Mouse (Mus musculus) G1E-ER4 (cell line): Measurements from ENCODE around the gene Hdac9. TPM values are rescaled to one million over a fixed set of nuclear protein-coding genes. Genes with fewer than 3 reads are reported as not detected.

Experiments
- GATA1 ChIP-seq: IDR thresholded peaks from one replicate; pipeline ENCODE4 v1.8.0; 2012; ENCODE audit warnings: low read length, inconsistent platforms
- polyA plus RNA-seq: library from polyadenylated mRNA; stranded (reverse); fragments of >175 nt; gene quantifications from 2 replicates; pipeline ENCODE4 v1.2.3, GENCODE M21; 2012

The Hdac9 gene
- 0.14 and 0.25 TPM in 2 replicates for polyA plus RNA-seq

DNA sequence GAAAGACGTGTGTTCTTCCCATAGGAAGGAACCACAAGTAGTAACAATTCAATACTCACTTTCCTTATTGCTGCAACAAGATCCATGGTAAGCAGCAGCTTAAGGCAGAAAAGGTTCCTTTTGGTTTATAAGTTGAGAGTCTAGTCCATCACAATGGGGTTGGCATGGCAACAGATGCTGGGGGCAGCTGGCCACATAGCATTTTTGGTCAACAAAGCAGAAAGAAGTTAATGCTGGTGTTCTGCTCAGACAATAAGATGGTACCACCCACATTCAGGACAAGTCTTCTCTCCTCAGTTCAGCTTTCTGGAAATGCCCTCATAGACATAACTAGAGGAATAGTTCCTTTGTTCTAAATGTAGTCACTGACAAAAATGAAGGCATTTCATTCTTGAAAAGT, at the start of gene Hdac9:
TSS of gene Hdac9 (minus strand) at position 101 of the 400 bp plus-strand sequence.
- TF ChIP-seq GATA1, result no peak

DNA sequence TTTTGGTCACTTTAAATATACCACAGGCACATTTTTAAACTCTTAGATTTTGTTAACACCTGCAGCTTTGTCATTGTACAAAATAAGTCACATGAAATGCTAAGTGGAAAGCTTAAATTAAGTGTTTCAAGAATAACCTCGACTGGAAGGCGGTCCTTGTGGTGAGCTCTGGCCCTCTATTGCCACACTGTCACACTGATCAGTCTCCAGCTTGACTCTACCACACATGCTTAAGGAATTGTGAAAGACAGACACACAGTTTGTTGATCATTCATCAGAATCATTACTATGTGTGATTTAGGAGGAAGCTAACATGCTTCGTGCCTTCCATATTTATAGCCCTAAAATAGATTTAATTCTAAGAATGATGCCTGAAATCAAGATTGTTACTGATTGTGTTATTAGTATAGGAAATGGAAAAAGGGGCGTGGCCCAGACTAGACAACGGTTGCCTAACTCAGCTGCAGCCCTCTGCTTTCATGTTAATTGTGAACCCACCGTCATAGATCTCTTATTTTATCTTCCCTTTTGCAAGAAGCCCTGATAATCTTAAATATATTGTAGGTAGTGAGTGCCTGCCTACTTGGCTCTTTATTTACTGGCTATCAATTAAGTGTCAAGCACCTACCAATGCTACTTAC, 32.3 kb upstream of the Hdac9 start:
- TF ChIP-seq GATA1, result no peak

DNA sequence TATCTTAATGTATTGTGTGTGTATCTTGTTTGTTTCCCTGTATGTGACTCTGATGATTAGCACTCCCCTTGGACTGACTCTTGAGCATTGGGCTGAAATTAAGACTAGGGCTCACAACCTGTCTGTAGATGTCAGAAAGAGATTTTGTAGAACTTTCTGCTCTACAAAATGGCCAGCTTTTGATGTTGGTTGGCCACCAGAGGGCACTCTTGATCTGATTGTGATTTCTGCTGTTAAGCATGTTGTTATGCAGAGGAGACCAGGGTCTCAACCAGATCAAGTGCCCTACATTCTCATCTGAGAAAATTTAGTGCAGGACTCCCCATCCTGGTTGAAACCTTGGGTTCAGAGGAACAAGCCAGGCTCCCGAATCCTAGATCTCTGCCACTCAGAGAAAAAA, 21.0 kb upstream of the Hdac9 start:
- no peak for TF ChIP-seq GATA1

DNA sequence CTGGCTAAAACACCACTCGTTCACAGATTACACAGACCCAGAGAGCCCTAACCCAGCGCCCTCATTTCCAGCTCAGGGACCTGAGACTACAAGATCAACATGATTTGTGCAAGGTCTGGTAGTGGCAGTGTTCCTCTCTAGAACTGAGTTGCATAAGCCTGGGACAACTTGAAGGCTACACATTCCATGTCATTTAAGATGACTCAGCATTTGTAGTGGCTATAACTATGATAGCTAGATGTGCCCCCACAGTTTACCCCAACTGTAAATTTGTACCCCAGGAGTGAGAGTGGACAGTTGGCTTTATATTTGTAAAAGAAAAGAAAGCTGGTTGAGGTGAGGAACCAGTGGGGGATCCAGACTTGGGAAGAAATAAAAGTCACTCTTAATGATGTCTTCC, 8.9 kb downstream of the Hdac9 start:
- TF ChIP-seq GATA1, result no peak

DNA sequence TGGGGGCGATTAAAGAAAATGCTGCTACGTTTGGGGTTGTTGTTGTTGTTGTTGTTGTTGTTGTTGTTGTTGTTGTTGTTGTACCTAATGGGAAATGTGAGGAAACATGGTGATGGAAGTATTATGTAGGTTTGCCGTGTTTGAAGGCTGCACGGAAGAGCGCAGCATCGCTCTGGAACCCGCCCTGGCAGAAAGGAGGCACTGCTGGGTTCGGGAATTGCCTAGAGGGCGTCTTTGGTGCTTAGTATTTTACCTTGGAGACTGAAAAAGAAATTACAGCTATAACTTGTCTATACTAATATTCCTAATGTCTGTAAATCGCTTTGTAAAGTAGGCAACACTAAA, 9.4 kb downstream of the Hdac9 start:
- no peak for TF ChIP-seq GATA1

DNA sequence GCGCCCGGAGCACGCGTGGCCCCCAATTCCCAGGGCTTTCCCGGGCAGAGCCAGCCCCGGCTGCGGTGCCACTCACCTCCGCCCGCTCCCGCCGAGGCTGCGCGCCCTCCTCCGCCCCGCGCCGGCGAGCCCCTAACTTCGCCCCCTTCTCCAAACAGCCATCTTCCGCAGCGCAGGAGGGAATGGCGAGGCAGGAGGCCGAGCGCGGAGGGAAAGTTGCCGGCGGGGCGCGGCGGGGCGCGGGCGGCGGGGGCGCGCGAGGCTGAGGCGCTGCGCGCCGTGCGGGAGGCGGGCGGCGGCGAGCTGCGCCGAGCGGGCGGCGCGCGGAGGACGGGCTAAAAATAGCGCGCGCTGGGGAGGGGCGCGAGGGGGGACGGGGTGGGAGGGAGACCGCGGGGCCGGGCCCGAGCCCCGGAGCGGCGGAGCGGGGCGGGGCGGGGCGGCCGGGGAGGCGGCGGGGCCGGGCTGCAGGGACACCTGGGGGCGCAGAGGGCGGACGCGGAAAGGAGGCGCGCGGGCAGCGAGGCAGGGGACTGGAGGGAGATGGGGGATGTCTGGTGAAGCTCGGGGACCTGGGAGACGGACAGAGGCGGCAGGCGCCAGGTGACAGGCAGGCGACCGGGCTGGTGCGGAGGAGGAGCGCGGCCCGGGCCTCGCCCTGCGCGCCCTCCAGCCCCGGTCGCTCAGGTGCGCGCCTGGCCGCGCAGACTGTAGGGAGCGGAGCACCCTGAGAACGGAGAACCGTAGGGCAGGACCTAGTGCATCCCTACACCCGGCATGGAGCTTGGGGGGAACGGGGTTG, 10.0 kb downstream of the Hdac9 start:
- TF ChIP-seq GATA1, result no peak

DNA sequence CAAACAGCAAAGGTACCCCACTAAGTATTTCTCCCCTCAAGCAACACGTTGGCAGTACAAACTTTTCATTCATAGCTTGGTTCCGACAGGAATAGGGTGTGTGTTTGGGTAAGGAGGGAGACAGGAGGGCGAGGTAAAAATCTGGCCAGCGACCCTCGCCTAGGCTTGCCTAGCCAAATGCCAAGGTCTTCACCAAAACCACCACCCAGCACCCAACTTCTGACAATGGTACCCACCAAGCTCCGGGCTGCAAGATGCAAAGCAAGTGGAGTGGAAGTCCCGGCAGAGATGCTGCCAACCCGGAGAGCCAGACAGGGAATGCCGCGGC, 10.6 kb downstream of the Hdac9 start:
- TF ChIP-seq GATA1, result no peak

DNA sequence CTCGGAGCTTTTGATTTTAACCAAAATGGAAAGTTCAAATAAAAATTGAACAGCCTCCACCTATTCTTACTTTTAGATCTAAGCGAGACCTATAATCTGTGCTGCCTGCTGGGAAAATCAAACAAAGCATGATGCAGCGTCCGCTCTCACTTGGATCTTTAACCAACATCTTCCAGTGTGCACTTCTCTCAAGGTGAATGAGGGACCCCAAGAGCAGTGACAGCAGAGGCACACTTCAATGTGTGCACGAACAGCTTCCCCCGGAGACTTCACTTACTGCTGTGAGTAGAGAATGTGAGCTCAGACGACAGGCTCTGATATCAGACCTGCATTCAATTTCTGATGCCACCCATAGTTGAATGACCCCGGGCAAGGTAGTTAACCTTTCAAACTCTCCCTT, 16.7 kb downstream of the Hdac9 start:
- TF ChIP-seq GATA1, result no peak

DNA sequence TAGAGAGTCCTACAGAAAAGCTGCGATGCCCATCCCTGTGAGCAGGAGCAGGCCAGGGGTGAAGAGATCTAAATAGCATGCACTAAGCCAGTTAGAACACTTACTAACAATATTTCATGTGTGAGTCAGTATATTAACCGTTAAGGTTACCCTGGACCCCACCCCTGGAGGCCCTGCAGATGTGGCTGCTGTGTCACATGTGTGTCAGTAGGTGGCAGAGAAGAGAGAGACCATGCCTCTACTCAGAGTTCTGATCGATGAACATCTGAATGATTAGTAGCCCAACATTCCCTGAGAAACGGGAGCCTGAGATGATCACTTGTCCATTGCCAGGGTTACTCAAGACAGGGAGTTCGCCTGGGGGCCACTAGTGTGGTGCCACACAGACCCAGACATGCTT, 22.0 kb downstream of the Hdac9 start:
- no peak for TF ChIP-seq GATA1

DNA sequence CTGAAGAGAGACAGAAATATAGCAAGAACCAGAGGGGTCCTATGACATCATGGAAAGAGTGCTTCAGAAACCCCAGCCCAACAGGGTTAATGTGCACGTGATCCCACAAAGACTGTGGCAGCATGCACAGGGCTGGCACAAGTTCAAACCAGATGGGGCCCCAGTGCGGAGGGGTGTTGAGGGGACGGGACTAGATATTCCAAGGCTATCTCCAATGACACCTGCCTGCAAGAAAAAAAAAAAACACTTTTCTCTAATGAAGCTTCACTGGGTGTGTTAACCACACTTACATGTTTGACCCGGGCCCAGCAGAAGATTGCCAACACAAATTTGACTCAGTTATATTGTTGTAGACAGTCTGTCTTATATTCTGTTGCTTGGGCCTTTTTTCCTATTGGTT, 28.2 kb downstream of the Hdac9 start:
- TF ChIP-seq GATA1, result no peak

DNA sequence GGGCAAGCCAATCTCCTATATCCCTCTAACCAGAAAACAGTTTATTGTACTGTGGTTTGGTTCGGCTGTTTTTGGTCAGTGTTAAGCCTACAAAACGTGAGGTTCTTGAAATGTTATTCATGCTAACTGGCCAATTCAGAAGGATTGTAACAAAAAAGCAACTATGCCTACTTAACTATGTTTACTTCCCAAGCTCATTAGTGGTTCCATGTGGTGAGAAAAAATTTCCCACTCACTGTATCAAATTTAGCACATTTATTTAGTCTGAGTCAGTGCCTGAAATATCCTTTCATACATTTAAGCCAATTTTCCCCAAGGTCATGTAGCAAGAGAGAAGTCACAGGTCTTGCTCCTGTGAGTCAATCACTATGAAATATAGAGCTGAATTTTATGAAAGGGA, 42.0 kb downstream of the Hdac9 start:
- no peak for TF ChIP-seq GATA1

DNA sequence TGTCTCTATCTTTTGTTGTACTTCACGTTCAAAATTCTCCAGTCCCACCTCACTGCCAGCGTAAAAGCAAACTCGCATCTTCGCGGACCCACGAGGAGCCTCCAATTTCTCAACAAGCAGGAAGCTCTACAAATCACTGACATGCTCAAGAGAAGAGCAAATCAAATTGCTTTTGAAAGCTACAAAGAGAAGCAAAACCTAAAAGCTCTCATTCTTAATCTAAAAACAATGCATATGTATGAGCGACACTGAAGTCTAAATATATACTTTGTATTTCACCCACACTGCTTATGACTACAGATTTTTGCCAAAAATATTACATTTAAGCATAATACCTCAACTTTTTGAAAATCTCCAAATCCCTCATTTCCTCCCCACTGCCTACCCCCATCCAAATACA, 45.9 kb downstream of the Hdac9 start:
- no peak for TF ChIP-seq GATA1

DNA sequence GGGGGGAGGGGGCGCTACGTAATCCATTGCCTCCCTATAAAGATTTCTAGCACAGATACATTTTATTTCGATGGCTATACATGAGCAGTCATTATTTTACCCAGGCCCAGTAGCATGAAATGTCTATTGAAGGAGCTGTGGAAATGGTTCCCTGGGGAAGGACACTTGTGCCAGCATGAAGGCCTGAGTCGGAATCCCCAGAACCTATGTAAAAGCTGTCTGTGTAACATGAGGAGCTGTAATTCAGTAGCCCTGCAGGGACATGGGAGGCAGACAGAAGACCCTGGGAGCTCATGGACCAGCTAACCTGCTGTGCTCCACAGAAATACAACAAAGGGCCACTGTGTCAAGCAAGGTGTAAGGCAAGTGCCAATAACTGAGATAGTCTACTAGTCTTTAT, 75.7 kb downstream of the Hdac9 start:
- TF ChIP-seq GATA1, result no peak

DNA sequence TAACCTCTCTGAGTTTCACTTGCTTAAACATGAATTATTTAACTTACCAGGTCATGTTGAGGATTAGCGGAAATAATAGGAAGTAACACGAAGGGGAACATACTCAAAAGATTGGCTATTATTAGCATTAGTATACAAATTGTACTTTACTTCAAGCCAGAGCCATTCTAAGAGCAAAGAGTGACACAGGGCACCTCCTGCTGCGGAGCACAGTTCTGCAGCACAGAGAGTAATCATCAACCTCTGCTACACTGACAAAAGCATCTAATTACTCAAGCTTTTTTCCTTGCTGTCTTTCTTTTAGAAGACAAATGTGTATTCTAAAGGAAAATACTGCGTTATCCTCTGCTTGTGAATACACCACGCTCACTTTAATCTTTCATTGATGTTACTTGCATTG, 79.6 kb downstream of the Hdac9 start:
- TF ChIP-seq GATA1, result no peak

DNA sequence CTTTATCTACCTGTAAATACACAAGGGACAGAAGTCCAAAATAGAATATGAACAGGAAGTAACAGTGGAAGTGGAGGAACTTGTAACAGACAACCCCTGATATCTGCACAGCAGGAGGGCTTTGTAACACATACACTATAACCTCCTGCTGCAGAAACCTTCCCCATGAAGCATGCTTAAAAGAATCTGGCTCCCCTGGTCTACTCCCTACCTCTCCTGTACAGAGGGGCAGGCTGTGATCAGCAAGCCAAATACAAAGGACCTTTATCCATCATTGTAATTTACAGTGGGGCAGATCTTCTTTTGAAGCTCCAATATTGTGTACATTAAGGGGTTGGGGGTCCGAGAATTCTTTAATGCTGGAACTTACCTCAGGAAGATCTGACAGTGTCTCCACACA, 80.0 kb downstream of the Hdac9 start:
- no peak for TF ChIP-seq GATA1

DNA sequence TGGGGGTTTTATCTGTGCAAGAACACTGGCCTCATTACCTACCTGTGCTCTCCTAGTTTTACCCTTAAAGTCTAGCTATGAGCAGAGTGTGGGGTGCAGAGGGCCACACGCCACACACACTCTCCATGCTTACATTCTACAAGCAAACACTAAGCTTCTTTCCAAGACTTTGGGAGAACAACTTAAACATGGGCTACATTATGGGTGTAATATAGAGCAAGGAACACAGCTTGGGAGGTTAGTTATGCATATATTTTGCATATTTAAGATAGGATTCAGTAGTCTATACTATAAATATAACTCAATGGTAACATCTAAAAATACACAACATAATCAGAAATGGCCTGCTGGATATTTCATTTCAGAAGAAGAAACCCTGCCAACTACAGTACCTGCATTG, 80.8 kb downstream of the Hdac9 start:
- TF ChIP-seq GATA1, result no peak

DNA sequence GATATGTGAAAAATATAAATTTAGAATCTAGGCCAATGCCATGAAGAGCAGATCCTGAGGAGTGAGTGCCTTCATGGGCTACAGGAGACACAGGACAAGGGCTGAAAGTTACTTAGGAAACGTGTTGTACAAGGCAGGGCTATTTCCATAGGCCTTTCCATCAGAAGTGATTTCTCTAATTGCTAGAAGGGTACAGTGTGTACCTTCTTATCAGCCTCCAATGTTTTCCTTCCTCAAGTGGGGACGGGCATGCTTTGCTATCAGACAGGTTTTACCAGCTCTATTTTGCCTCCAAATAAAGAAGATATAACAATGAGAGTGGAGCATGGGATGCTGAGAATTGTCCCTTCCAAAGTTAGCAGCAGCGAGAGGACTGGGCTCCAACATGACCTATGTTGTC, 81.4 kb downstream of the Hdac9 start:
- TF ChIP-seq GATA1, result no peak

DNA sequence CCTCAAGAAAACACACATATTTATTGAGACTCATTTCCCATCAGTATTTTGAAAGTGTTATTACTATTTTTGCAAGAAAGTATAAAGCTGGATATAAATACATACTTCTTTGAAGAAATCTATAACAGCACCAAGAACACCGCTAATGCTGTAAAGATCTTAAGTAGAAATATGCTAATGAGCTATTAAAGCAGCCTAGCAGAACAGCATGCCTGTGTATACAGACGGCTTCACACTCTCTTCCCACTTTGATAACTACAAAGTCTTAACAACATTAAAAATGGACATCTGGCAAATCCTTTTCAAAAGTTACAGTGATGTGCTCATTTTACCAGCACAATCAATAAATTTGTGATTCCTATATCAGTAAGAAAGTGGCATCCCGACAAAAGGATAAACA, 88.2 kb downstream of the Hdac9 start:
- TF ChIP-seq GATA1, result no peak

DNA sequence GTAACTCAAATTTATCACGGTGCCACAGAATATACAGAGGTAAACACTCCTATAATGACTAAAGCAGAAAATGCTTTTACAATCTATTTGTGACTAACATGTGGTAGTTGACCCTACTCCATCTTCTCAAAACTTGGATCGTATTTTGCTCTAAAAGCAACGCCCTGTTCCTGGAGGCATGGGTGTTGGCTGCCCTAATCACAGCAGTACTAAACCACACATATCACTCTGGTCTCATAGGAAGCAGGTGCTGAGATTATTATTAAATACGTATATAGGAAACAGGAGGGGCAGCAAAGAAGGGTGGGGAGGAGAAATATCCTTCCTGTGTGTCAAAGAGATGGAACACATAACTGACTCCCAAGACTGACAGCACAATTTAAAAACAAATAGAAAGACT, 90.0 kb downstream of the Hdac9 start:
- TF ChIP-seq GATA1, result no peak
